Mouse (Mus musculus) heart, postnatal 10 days (tissue): Measurements from ENCODE around the gene Gm7138. TPM values are rescaled to one million over a fixed set of nuclear protein-coding genes. Genes with fewer than 3 reads are reported as not detected.
"Not testable (repeated sequence)": the region's sequence is repeated elsewhere in the genome, so short reads cannot be mapped to it uniquely, and the experiment has no call there.

ENCODE experiments used
- DNase-seq, 2 experiments: peaks; one replicate each; pipeline ENCODE4 v3.0.0; 2021
- intact Hi-C: fragments of 180-260 bp; cut with DNase I; formaldehyde crosslinking; loops from one replicate; pipeline ENCODE4 v1.15.1; 2025
- total RNA-seq, 2 experiments: library from RNA; stranded (reverse); gene quantifications; 2 replicates each; pipeline ENCODE4 v1.2.3; 2021

Gm7138 gene
- total RNA-seq, 2 experiments from 2014 or later: not detected

GRCm38 (mm10) chr10:77751254-77751653 is 25.5 kb downstream of the Gm7138 start, which contains the start of gene Gm9736:
Gene Gm9736, minus strand, starts transcription at chr10:77751354.
- intact Hi-C loops, DNase-seq: not testable (repeated sequence)

DNA sequence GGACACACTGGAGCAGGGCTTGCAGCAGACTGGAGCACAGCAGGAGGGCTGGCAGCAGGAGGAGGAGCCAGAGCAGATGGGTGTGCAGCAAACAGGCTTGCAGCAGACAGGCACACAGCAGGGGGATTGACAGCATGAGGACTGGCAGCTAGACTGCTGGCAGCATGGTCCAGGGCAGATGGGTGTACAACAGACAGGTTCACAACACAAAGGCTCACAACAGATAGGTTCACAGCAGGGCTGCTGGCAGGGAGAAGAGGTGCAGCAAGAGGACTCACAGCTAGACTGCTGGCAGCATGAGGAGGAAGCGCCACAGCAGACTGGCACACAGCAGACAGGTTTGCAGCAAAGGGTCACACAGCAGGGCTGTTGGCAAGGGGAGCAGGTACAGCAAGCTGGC is 26.1 kb downstream of the Gm7138 start:
- intact Hi-C loops, DNase-seq: not testable (repeated sequence)

DNA sequence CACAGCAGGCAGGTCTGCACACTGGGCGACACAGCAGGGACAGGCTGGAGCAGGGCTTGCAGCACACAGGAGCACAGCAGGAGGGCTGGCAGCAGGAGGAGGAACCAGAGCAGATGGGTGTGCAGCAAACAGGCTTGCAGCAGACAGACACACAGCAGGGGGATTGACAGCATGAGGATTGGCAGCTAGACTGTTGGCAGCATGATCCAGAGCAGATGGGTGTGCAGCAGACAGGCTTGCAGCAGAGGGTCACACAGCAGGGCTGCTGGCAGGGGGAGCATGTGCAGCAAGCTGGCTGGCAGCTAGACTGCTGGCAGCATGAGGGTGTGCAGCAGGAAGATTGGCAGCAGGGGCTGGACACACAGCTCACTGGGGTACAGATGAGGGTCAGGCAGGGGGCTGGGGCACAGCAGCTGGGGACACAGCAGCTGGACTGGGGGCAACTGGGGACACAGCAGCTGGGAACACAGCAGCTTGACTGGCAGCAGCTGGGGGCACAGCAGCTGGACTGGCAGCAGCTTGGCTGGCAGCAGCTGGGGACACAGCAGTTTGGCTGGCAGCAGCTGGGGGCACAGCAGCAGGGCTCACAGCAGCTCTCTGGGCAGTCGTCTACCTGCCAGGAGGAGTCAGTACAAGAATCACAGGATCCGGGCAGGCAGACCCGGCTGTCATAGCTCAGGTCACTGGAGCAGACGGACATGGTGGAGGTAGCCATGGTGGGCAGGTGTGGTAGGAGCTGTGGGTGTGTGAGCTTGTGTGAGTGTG is 34.6 kb downstream of the Gm7138 start, which contains the start of gene Gm18596:
Gm18596 (minus strand) TSS at position 715 of the 765 bp plus-strand sequence.
- DNase-seq: not testable (repeated sequence)

GRCm38 (mm10) chr10:77738929-77739328 is 37.8 kb downstream of the Gm7138 start:
- no peak for DNase-seq
- intact Hi-C loops: no loop called here

More for the DNA sequence above, 34.6 kb downstream of the Gm7138 start, which contains the start of gene Gm18596:
- intact Hi-C loops: not testable (repeated sequence)

- no peak for DNase-seq
- intact Hi-C loops: no loop called here
Measured at GRCm38 (mm10) chr10:77735928-77736327, 40.8 kb downstream of the Gm7138 start.

DNA sequence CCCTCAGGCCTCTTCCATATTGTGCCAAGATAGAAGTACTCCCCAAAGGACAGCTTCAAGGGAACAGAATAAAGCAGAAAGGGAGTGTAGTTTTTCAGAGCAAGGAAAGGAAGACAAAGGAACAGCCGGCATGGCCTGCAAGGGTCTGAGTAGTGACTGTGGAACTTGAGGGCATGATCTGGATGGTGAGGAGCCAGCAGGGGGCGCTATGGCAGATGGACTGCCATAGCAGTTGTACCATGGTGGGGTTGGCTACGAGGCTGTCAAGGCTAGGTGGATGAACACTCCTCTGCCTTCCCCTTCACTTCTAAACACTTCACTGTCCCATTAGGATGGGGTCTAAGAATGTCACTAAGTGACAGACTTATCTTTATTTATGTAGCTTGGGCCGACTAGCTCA is 47.5 kb downstream of the Gm7138 start:
- DNase-seq: peak in 1 of 2 experiments; percentile 3
- intact Hi-C loops: loop anchor here (5.0 kb wide), 1 partner anchor 153 kb away; no protein-coding TSS in a partner anchor

- intact Hi-C loops: loop anchor here (5.0 kb wide), 1 partner anchor 154 kb away; no protein-coding TSS in a partner anchor
- peak in 1 of 2 experiments; percentile 5 for DNase-seq
Measured at GRCm38 (mm10) chr10:77728280-77728679, 48.5 kb downstream of the Gm7138 start.

Other genes starting within 250 kb of the Gm7138 start
- gene Itgb2, start 246.7 kb downstream of the Gm7138 start, total RNA-seq: 1 to 10 TPM; 3.3 to 4.4 TPM
- gene Pttg1ip, start 195.2 kb downstream of the Gm7138 start, total RNA-seq: 100 to 1,000 TPM; 134 to 148 TPM
- gene Sumo3, start 170.8 kb downstream of the Gm7138 start, total RNA-seq: 10 to 100 TPM; 68.3 to 79.2 TPM
- gene Gm49325, start 170.7 kb downstream of the Gm7138 start, total RNA-seq: 10 to 100 TPM; 12.2 to 13.5 TPM
- gene Ube2g2, start 154.7 kb downstream of the Gm7138 start, total RNA-seq: 10 to 100 TPM; 57.7 to 68.8 TPM
- not detected for gene Tspear, start 90.4 kb downstream of the Gm7138 start, total RNA-seq
- not detected for gene Gm19402, start 86.2 kb downstream of the Gm7138 start, total RNA-seq
- not detected for gene Gm9508, start 79.7 kb downstream of the Gm7138 start, total RNA-seq
- not detected for gene Gm10272, start 70.3 kb downstream of the Gm7138 start, total RNA-seq
- not detected for gene Gm10024, start 65.5 kb downstream of the Gm7138 start, total RNA-seq
- not detected for gene Gm10142, start 61.1 kb downstream of the Gm7138 start, total RNA-seq
- gene Krtap12-1, start 56.3 kb downstream of the Gm7138 start, total RNA-seq: not detected
- not detected for gene Gm10100, start 50.5 kb downstream of the Gm7138 start, total RNA-seq
- gene Gm18596, start 34.3 kb downstream of the Gm7138 start, total RNA-seq: not detected
- not detected for gene Gm9736, start 25.6 kb downstream of the Gm7138 start, total RNA-seq
- gene Gm3233, start 17.3 kb downstream of the Gm7138 start, total RNA-seq: not detected
- gene Gm3238, start 5.6 kb downstream of the Gm7138 start, total RNA-seq: not detected
- not detected for gene Gm3250, start 5.6 kb upstream of the Gm7138 start, total RNA-seq
- not detected for gene Gm7137, start 11.3 kb upstream of the Gm7138 start, total RNA-seq
- gene Gm9639, start 18.1 kb upstream of the Gm7138 start, total RNA-seq: not detected
- gene Gm19668, start 22.2 kb upstream of the Gm7138 start, total RNA-seq: not detected
- gene Gm9507, start 34.9 kb upstream of the Gm7138 start, total RNA-seq: not detected
- not detected for gene Gm2696, start 37.7 kb upstream of the Gm7138 start, total RNA-seq
- gene Krtap10-4, start 50.2 kb upstream of the Gm7138 start, total RNA-seq: not detected
- not detected for gene Krtap10-10, start 59.0 kb upstream of the Gm7138 start, total RNA-seq
- gene Gm36176, start 69.9 kb upstream of the Gm7138 start, total RNA-seq: not detected
- not detected for gene Gm10318, start 75.9 kb upstream of the Gm7138 start, total RNA-seq
- gene Gm3285, start 85.0 kb upstream of the Gm7138 start, total RNA-seq: not detected
- 1 to 10 TPM; 1.3 to 1.9 TPM for gene Lrrc3, start 125.6 kb upstream of the Gm7138 start, total RNA-seq
- under 1 TPM; 0.14 to 0.40 TPM for gene Trpm2, start 193.6 kb upstream of the Gm7138 start, total RNA-seq
- 1 to 10 TPM; 7.9 to 9.3 TPM for gene 1810043G02Rik, start 201.6 kb upstream of the Gm7138 start, total RNA-seq
- 100 to 1,000 TPM; 108 to 119 TPM for gene Pfkl, start 233.1 kb upstream of the Gm7138 start, total RNA-seq